27 mouse cellular contexts compared by ENCODE assay signal in the genomic region with DNA sequence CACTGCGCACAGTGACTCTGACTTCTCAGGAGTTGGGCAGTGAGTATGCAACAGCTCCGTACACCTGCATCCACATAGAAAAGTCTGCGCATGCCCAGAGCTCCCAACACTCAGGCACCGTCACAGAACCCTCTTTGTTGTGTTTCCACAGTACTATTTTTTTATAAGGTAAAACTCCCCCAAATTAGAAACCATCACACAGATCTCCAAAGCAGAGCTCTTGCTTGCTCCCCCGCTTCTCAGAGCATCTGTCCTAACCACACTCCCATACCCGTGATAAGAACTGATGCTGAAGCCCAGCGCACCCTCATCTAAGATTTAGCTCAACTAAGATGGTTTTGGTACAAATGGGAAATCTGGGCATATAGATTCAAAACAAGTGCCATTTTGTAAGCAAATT.
DNase-seq lines count a peak whose midpoint lies in the region; ATAC-seq and TF ChIP-seq lines count a peak whose summit lies in the region.
"Had no signal": no experiment of that assay in that cellular context is flagged by ENCODE, and none has a peak within 500 bp of the region (broad histone marks: within the 10 kb centered on the region; RNA-seq: fewer than 3 reads in every experiment).

No protein-coding gene starts in this region.

- peak; percentile 12 for DNase-seq in right cerebral cortex, adult 18-20 months
- no peak for DNase-seq in right cerebral cortex, postnatal 4 days
- DNase-seq in telencephalon, adult 2 months (ENCODE audit: low read depth, low spot score): peak; percentile 50
- no peak for DNase-seq in liver, postnatal 0 days
- no peak for DNase-seq in ovary, postnatal 10 days (ENCODE audit: low spot score)
- DNase-seq: adrenal gland, adult 2 months; adrenal gland, postnatal 25 days; B cell, adult 2 months; cerebellum, adult 18-20 months; cerebellum, adult 9-10 months; cerebellum, postnatal 14 days; forebrain, postnatal 0 days; gastrocnemius, postnatal 10 days; gastrocnemius, postnatal 36 days; heart, adult 2 months; heart, postnatal 14 days; heart, postnatal 4 days had no signal

- TF ChIP-seq EP300 in liver, postnatal 0 days (IDR thresholded peaks at IDR 0.05; ENCODE audit: low read depth): no peak

- no peak overlapping the region for H3K9ac ChIP-seq in embryonic facial prominence, embryonic 13.5 days
- H3K9ac ChIP-seq in liver, postnatal 0 days (replicated peaks): no peak overlapping the region
- H3K9ac ChIP-seq: embryonic facial prominence, embryonic 12.5 days; forebrain, postnatal 0 days; heart, embryonic 13.5 days; hindbrain, embryonic 14.5 days had no signal

- H3K9me3 ChIP-seq in embryonic facial prominence, embryonic 13.5 days: no peaks in the 10 kb centered on the region
- H3K9me3 ChIP-seq in liver, postnatal 0 days (ENCODE audit: low read length): no peaks in the 10 kb centered on the region
- H3K9me3 ChIP-seq: embryonic facial prominence, embryonic 12.5 days; heart, embryonic 10.5 days; heart, embryonic 13.5 days had no signal

- H3K4me3 ChIP-seq in embryonic facial prominence, embryonic 13.5 days: no peak overlapping the region
- no peak overlapping the region for H3K4me3 ChIP-seq in liver, postnatal 0 days (ENCODE audit: low read depth, low read length)
- H3K4me3 ChIP-seq: embryonic facial prominence, embryonic 12.5 days; heart, adult 2 months; heart, embryonic 10.5 days; heart, embryonic 13.5 days had no signal

- no peak overlapping the region for H3K4me2 ChIP-seq in embryonic facial prominence, embryonic 13.5 days
- H3K4me2 ChIP-seq in liver, postnatal 0 days (ENCODE audit: low read depth, low read length): no peak overlapping the region
- H3K4me2 ChIP-seq: embryonic facial prominence, embryonic 12.5 days; heart, embryonic 13.5 days; hindbrain, embryonic 14.5 days had no signal

- 81% methylated on average over 7 of the region's 7 CpGs for WGBS in embryonic facial prominence, embryonic 13.5 days
- WGBS in liver, postnatal 0 days (ENCODE audit: insufficient replicate concordance): 83% methylated on average over 7 of the region's 7 CpGs

- TF ChIP-seq CTCF in liver, postnatal 0 days (IDR thresholded peaks at IDR 0.05; ENCODE audit: low read depth): no peak

- H3K36me3 ChIP-seq in embryonic facial prominence, embryonic 13.5 days: no peaks in the 10 kb centered on the region
- H3K36me3 ChIP-seq in liver, postnatal 0 days (replicated peaks; ENCODE audit: insufficient read depth, low read length): no peaks in the 10 kb centered on the region
- H3K36me3 ChIP-seq: embryonic facial prominence, embryonic 12.5 days; heart, embryonic 10.5 days; heart, embryonic 13.5 days had no signal

- H3K27me3 ChIP-seq in embryonic facial prominence, embryonic 13.5 days: no peaks in the 10 kb centered on the region
- H3K27me3 ChIP-seq in liver, postnatal 0 days (ENCODE audit: insufficient read depth, low read length): no peaks in the 10 kb centered on the region
- H3K27me3 ChIP-seq: heart, embryonic 13.5 days had no signal

- peak overlapping the region; percentile 89 for H3K27ac ChIP-seq in embryonic facial prominence, embryonic 13.5 days
- H3K27ac ChIP-seq in liver, postnatal 0 days (ENCODE audit: low read depth): no peak overlapping the region
- H3K27ac ChIP-seq: embryonic facial prominence, embryonic 12.5 days; heart, adult 2 months; heart, embryonic 10.5 days; heart, embryonic 13.5 days; hindbrain, embryonic 14.5 days; hindbrain, postnatal 0 days had no signal

- H3K4me1 ChIP-seq in embryonic facial prominence, embryonic 13.5 days: peaks cover 67% of the 10 kb centered on the region
- no peaks in the 10 kb centered on the region for H3K4me1 ChIP-seq in liver, postnatal 0 days (ENCODE audit: insufficient read depth)
- H3K4me1 ChIP-seq: heart, embryonic 10.5 days had no signal

- no peak for ATAC-seq in embryonic facial prominence, embryonic 13.5 days (ENCODE audit: insufficient number of reproducible peaks, insufficient read depth, low FRiP score, low TSS enrichment, low read depth)
- no peak for ATAC-seq in liver, postnatal 0 days
- ATAC-seq: CD4-positive, CD25-positive, alpha-beta regulatory T cell, adult 4 months; forebrain, embryonic 14.5 days; forebrain, postnatal 0 days; hindbrain, postnatal 0 days; inflammation-experienced regulatory T-cells, adult 6 months; intestine, postnatal 0 days had no signal

Comparison
In these comparisons a context has a peak if more than half of its experiments do, and no peak if none do; other contexts are left out.
1. DNase-seq: peak in right cerebral cortex, adult 18-20 months (single experiment) and telencephalon, adult 2 months (single experiment); none in right cerebral cortex, postnatal 4 days (single experiment), liver, postnatal 0 days (single experiment) and ovary, postnatal 10 days (single experiment).